Mouse (Mus musculus) activated CD4-positive, CD25-positive, alpha-beta regulatory T cell, adult 4 months (primary cell): Measurements from ENCODE around the gene March7. TPM values are rescaled to one million over a fixed set of nuclear protein-coding genes. Genes with fewer than 3 reads are reported as not detected.
A peak's percentile ranks its signal among the peaks of the same experiment; 100 is the strongest.

ENCODE experiments used
- ATAC-seq: one replicate; pipeline ENCODE4 v1.8.0; 2017
- polyA plus RNA-seq, 2 experiments: library from polyadenylated mRNA; unstranded; fragments of 100-300 nt; shearing (Covaris generic); gene quantifications; one replicate each; pipeline ENCODE4 v1.2.1; 2017

Gene March7
- 100 to 1,000 TPM in 1 of 2 experiments, 10 to 100 TPM in 1; 83.0 to 101 TPM for polyA plus RNA-seq

DNA sequence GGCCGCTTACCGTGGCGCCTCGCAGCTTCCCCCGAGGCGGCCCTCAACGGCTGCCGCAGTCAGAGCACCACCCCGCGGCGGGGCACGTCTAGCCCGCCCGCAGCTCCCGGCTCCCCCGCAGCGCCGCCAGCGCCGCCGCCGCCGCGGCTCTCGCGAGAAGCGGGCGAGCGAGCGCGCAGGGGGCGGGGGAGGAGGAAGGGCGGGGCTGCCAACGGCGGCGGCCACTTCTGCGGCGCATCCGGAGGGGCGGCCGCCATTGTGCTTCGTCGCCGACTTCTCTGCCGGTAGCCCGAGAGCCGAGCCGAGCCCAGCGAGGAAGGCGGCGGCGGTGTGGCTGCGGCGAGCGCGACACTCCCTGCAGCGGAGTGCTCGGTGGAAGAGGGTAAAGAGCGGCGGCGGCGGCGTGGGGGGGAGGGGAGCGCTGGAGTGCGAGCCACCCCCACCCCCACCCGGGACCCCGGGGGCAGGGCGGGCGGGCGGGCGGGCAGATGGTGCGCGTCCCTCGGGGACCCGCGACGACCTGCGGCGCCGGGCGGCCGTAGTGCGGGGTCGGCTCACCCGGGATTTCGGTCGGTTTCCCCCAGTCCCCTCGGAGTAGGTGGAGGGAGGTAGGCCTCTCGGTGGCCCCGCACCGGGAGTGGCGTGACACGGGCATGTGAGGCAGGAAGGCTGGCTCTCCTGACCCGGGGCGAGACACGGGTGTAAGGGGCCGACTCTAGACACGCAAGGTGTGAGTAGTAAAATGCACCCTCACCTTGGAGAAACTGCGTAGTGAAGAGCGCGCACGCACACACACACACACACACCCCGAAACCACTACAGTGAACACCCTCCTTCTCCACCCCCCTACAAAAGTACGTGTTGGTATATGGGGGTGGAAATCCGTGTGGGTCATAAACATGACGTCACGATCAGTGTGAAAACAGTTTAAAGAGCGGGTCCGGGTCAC, at the start of gene March7, which contains the start of gene Baz2b:
Gene March7 (plus strand): TSS at position 185 of the 949 bp plus-strand sequence.
Gene Baz2b (minus strand): TSS at position 137 of the 949 bp plus-strand sequence.
- ATAC-seq = peak; percentile 85

DNA sequence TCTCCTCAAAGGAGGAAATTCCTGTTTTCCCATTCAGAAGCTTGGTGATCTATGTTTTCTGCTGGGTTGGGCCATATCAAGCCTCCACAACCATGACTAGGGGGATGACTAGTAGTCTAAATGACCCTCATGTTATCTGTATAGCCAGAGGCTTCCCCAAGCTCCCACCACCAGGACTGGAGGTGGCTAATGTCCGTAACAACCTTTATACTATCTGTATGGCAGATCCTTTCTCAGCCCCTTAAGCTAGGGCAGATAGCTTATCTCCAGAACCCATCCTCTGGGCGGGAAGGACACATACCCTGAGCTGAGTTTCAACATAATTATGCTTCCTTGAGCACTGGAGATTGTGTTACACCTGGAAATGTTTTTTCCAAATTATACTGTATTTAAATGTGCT, 45.9 kb upstream of the March7 start:
- no peak for ATAC-seq

DNA sequence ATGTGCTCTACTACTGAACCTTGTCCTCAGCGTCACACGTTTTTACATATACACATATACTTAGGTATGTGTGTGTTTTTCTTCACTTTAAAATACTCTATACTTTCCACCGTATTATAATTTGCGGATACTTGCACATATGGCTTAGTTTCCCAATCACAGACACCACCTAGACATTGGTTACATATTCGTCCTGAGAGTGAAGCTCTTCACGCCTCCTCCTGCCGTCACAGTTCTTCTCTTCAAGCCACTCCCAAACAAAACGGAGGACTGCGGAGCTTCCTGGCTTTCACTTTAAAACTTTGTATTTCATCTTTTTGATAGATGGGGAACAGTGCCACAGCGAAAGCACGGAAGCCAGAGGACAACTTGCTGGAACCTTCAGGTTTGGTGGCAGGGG, 44.0 kb upstream of the March7 start:
- ATAC-seq = peak; percentile 28

DNA sequence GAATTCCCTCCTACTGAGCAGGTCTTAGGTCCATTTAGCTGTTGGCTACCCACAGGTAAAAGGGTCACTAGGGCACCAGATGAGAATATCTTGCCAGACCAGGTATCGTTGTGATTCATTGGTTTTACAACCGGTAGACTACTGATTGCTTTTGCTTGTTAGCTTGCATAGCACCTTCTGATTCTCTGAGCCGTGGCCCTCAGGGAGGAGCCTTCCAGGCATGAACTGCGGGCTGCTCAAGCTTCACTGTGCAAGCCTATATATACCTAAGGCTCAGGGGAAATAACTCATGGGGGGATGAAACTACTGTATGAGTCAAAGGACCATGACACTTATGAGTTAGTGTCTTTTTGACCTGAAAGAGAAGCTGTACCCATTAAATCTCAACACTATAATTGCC, 42.8 kb upstream of the March7 start:
- ATAC-seq = no peak

DNA sequence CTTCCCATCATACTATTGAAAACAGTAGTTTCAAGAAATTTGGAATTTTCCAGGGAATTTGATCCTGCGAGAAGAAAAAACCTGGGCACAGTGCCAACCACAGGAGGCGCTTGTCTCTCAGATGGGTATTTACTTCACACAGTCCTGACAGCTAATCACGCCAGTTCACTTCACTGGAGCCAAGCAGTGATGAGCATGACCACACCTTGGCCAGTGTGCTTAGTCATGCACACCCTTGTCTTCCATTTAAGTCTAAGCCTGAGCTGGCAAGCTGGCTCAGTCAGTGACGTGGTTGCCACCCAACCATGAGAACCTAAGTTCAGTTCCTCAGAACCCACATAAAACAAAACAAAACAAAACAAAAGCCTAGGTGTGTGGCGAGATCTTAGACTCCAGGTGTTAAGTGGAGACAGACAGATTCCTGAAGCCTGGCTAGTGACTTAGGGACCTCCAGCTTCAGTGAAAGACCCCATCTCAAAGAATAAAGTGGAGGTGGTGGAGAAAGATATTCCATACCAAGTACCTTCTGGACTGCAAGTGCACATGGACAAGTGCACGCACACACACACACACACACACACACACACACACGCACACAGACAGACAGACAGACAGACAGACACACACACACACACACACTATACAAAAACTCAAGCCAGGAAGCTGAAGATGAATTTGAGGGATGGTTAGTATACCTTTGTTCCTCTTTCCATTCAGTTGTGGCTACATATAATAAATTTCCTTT, 37.7 kb upstream of the March7 start:
- ATAC-seq = no peak

DNA sequence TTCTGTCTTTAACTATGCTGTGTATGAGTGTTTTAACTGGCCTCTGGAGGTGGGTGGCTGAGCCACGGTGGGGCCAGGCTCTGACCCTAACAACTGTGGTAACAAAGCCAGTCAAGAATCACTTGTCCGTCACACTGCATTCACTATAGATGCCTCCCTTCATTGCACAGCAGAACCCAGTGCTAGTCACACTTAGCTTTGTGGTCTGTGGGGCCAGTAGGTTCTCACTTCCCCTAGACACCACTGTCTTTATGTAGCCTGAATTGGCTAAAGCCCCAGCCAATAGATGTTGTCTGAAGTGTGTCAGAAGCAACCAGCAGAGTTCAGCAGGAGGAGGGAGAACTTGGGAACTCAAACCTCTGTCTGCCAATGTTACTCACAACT, 37.2 kb upstream of the March7 start:
- ATAC-seq = no peak

DNA sequence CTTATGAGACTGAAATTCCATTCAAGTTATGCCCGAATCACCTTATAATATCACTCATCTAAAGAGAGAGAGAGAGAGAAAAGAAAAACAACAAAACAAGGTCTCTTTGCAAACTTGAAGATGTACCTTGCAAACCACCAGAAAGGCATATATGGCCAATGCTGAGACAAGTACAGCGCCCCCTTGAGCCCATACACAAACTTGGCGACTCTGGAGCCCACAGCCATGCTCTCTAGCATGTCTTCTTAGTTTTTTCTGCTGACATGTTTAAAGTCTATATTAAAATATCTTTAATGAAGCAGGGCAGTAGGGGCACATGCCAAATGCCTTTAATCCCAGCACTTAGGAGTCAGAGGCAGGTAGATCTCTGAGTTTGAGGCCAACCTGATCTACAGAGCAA, 36.5 kb upstream of the March7 start:
- no peak for ATAC-seq

DNA sequence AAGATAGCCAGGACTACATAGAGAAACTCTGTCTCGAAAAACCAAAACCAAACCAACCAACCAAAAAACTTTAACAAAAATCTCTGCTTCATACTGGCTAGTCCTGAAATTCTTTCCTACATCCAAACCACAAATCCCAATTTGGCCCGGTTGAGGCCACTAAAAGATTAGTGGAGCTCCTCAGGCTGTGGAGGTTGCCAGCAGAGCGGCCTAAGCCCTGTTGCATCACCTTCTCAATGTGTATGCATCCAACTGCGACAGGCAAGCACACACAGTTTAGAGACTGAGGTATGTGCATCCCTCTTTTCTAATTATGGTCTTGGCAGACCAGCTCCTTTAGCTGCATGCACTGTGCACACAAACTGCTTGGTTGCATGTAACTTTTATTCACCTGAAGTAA, 36.1 kb upstream of the March7 start:
- no peak for ATAC-seq

DNA sequence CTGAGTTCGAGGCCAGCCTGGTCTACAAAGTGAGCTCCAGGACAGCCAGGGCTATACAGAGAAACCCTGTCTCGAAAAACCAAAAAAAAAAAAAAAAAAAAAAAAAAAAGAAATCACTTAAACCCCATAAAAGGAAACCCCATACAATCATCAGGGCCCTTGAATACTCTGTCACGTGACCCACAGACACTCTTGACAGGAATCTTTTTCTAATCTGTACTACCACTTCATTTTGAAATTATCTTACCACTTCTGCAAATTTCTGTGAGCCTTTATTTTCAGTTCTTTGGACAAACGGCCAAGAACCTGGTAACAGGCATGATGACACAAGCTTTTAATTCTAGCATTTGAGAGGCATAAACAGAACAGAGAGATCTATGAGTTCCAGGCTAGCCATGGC, 34.6 kb upstream of the March7 start:
- ATAC-seq = no peak

DNA sequence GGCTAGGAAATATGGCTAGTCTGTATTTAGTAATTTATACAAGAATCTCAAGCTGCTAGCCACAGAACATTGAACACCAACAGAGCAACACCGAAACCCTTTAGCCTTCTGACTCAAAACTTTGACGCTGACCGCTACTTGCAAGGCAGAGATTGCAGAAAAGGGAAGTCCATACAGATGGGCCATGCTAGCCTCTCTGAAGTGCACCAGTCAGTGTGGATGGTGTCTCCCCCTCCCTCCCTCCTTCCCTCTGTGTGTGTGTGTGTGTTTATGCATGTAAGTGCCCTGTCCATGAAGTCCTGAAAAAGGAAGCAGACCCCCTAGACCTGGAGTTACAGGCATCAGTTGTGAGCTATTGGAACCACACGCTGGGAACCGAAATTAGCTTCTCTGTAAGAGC, 33.6 kb upstream of the March7 start:
- no peak for ATAC-seq

DNA sequence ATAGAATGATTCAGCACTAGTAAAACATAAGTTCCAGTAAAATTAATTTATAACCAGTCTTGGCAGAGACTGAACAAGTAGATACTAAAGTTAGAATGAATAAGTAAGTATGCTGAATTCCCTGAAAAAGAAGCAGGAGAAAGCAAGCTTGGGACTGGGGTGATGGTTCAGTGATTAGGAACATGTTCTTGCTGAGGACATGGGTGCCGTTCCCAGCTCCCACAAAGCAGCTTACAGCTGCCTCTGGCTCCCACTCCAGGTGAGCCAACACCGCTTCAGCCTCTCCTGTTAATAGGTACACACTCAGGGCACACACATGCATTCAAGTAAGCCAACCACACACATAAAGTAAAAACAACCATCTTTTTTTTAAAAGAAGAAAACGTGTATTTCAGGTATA, 32.2 kb upstream of the March7 start:
- ATAC-seq = no peak

DNA sequence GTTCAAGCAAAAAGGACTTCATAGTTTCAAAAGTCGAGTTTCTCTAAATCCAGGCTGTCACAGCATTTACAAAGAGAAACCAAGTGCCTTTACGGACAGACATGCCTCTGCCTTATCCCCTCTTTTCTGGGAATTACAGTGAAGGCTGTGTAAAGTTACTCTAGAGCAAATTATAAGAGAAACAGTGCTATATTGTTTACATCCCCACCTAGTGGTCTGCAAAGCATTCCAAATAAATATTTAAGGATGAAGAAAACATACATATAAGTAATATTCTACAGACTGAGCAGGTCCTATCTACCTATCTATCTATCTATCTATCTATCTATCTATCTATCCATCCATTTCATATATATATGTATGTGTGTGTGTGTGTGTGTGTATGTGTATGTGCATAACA, 28.0 kb upstream of the March7 start:
- no peak for ATAC-seq

DNA sequence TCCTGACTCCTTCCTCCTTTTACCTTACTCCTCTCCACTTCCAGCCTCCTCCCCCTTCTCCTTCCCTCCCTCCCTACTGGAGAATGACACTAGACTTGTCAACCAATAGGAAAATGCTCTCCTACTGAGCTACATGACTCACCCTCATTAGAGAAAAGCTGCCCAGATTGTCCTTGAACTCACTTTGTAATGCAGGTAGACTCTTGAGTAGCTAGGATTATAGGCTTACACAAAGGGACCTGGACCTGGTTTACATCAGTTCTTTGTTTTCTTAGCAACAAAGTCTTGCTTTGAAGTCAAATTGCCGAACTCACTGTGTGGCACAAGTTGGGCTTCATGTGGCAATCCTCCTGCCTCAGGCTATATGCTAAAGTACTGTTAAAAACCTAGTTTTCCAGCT, 12.8 kb upstream of the March7 start:
- ATAC-seq = no peak

DNA sequence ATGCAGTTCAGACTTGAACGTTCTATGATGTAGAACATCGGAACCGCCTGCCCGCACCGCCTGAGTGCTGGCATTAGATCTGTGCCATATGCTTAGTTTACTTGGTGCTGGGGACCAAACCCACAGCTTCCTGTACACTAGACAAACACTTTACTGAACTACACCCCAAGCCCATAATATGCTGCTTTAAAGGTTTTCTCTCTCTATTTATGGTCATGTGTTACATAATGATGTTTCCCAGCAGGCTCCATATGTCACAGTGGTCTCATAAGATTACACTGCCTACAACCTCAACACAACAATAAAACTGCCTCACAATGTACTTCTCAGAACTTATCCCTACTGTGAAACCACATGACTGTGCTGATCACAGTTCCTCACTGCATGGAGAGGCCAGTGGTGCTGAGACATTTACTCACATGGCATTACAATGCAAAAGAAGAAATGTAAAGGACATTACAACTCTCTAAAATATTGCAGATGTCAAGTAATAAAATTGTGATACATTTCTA, 9.6 kb upstream of the March7 start:
- ATAC-seq = peak; percentile 52

DNA sequence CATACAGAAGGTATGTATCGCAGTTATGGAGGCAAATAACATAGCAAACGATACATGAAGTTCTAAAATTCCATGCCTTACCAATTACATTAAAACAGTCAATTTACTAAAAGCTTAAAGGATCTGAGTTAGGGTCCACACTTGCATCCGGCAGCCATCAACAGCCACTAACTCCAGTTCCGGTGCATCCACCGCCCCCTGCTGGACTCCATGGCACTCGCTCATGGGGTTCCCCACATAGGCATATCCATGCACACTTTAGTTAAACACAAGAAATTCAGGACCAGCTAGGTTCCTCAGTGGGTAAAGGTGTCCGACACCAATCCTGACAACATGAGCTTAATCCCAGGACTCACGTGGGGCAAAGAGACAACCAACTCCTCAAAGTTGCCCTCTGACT, 9.0 kb upstream of the March7 start:
- peak; percentile 31 for ATAC-seq

DNA sequence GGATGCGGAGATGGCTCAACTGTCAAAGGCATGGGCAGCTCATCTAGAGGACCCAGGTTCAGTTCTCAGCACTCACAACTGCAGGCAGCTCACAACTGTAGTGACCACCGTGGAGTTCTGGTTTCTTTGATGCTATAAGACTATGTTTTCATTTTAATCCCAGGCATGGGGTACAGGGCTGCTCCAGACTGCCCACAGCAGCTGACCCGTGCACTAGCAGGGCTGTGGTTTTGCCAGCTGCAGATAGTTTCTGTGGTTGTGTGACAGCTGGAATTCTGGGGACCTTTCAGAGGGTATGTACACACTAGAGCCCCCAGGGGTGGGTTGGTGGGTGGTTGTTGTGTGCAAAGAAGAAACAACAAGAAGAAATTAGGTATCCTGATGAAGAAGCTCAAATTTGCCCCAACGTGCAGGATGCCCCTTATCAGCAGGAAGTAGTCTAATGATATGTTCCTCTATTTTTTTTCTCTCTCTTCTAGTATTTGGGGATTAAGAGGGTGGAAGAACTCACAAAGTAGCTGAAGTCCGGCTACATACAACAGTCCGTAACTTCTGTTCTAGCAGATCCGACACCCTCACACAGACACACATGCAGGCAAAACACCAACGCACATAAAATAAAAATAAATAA, 6.7 kb upstream of the March7 start:
- ATAC-seq = no peak

DNA sequence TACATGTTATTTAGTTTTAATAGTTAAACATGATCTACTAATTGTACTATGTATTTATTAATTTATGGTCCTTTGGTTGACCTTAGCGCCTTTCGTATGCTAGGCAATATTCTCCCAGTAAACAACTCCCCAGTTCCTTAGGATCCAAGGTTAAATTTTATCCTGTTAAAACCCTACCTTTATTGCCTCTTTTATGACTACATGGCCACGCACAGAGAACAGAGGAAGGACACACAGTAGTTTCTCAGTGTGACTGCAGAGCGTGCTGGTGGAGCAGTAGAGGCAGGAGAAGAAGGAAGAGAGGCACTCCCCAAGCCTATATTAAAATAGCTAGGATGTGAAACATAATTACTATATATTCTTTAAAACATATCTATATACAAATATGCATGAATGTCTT, 6.0 kb upstream of the March7 start:
- ATAC-seq = no peak

DNA sequence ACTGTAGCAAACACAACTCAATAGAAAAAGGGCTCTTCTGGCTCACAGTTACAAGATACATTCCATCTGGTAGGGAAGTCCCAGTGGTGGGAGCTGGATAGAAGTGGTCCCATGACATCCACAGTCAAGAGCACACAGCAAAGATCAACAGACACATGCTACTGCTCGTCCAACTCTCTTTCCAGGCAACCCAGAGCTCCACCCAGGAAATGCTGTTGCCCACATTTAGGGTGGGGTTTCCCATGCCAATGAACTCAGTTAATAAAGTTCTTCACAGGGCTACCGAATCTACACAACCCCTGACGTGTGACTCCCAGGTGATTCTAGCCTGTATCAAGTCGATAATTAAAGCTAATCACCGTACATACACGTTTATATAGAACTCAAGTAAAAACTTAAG, 5.5 kb upstream of the March7 start:
- ATAC-seq = peak; percentile 67

DNA sequence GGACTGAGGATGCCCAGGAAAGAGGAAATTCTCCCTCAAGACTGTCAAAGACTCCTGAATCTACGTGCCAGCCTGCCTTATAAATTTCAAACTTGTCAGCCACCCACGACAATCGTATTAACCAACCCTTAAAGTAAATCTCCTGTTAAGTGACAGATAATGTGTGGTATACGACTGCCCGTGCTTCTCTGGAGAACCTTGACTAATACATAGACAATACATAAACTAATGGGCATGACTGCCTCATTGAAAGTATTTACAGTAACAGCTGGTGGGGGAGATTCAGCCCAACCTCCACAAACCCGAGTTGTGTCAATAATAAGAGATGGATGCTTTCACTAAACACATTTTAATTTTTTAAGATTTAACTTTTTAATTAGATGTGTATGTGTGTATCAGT, 3.9 kb upstream of the March7 start:
- no peak for ATAC-seq

DNA sequence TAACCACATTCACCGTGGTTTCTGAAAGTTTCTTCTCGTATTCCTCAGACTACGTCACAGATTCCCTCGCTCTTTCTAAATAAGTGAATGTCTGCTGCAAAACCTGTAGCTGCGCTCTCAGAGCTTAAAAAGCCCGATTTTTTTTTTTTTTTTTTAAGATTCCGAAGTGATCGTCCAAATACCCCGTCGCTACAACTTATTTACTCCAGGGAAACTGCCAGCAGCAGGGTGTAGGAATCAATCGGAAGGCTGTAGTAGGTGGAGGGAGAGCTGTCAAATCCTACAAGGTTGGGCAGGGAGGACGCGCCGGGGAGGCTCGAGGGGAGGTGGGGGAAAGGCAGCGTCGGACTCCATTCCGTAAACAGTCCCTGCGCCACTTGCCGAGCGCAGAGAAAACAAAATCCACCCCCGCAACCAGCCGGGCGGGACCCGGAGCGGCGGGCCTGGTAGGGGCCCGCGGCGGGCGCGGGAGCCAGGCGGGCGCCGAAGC, 520 bp upstream of the March7 start:
- ATAC-seq = peak; percentile 19

DNA sequence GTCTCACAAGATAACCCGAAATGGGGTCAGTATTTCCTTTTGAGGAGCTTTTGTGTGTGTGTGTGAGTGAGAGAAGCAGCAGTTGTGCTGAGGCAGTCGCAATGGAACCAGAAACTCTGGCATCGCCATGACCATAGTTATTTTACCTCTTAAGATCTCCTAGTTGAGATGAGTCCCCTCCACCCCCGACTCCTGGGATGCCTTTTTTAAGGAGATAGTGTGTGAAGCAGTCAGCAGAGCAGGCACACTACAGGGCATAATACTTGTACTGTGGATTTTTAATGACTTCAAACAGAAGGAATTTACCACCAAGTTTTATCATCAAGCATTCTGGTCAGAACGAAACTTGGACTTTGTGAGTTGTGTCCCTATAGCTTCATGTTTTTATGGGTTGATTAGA, 1.1 kb downstream of the March7 start:
- no peak for ATAC-seq

DNA sequence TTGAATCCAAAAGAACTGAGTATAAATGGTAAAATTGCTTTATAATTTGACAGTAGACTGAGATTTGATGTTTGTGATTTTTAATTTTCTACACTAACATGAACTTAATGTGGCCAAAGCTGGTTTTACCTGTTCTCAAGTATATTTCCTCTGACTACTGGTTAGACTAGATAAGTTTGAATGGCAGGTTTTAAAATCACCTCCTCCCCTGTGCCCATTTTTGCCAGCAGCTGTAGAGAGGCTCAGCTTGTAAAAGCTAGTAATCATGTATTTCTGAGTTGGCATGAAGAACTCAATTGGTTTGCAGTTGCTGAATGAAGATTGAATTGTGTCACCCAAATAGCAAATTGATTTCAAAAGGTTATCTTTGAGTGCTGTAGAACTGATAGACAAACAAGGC, 2.8 kb downstream of the March7 start:
- ATAC-seq = no peak

DNA sequence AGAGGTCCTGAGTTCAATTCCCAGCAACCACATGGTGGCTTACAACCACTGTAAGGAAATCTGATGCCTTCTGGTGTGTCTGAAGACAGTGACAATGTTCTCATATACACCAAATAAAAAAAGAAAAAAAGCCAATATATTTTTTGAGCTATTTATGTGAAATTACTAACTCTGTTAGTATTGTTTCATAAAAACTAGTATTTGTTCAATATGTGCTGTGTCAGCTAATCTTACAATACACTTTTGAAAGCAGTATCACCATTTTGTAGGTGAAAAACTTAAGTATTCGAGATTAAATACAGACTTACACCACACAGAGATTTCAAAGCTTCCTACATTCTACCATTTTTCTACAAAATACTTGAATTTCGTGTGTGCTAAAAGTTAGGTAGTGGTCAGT, 5.0 kb downstream of the March7 start:
- ATAC-seq = no peak
